Mouse (Mus musculus) bone marrow, adult 2 months (tissue): ENCODE data around the gene 4930402H24Rik.

ENCODE experiments used
- CTCF ChIP-seq: fragments of 200-500 bp; IDR thresholded peaks from 2 replicates; pipeline ENCODE4 v1.5.1; 2011; ENCODE audit warnings: low read length, control low read depth; ENCODE audit not compliant: control insufficient read depth, insufficient read depth
- POLR2A ChIP-seq: fragments of 200-500 bp; IDR thresholded peaks from 2 replicates; pipeline ENCODE4 v1.6.1; 2011; ENCODE audit warnings: low read depth, mild to moderate bottlenecking, control low read depth, low read length, borderline replicate concordance; ENCODE audit not compliant: control insufficient read depth

GRCm38 (mm10) chr2:130852964-130853363, 53.2 kb downstream of the 4930402H24Rik start:
- TF ChIP-seq CTCF = no peak
- TF ChIP-seq POLR2A = no peak
